Mouse (Mus musculus): ENCODE data around the gene L3hypdh. TPM values are rescaled to one million over a fixed set of nuclear protein-coding genes. Genes with fewer than 3 reads are reported as not detected.

The L3hypdh gene
- polyA plus RNA-seq, 1 experiment from 2014 or later = 26.3 TPM

DNA sequence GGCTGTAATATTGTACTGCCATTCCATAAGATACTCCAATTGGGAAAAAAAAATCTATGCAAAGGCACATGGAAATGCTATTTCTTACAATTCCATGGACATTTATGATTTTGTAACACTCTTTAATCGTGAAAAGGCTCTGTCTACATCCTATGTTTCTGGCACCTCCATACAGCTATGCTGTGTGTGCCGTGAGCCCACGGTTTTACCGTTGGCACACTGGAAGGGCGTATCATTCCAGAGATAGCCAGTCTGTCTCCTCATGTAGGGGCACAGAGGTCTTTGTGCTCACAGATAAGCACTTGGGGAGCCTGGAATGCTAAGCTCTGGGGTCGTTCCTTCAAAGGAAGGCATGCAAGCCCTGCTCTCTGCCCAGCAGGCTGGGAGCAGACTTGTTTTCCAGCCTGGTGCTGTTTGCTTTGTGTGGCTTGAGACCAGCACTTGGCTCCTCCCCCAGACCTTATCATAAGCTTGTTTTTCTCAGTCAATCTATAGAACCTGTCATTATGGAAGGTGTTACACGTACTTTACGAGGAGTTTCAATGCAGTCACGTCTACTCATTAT is 49.1 kb downstream of the L3hypdh start:
- no peak overlapping the region for H3K4me2 ChIP-seq (ENCODE audit: low read length)
- peak; percentile 26; the same call in 1 of the 2 replicates for ATAC-seq (ENCODE audit: insufficient number of reproducible peaks, insufficient read depth, low FRiP score, low read depth)
- peak overlapping the region; percentile 72 to 87 for H3K27ac ChIP-seq (replicated peaks in 1 of 2; ENCODE audit: control insufficient read depth in 1 of 2, insufficient read depth in 1 of 2, low read depth in 2 of 2, low read length in 2 of 2)
- H3K9me3 ChIP-seq (ENCODE audit: control insufficient read depth, low read length) = peaks cover 4% of the 10 kb centered on the region; the same call in 1 of the 2 replicates
- no peak overlapping the region for H3K9ac ChIP-seq (ENCODE audit: low read length)
- peaks cover 13 to 28% of the 10 kb centered on the region in 2 experiments for H3K4me1 ChIP-seq (ENCODE audit: control insufficient read depth in 2 of 2, insufficient read depth in 2 of 2, low read length in 2 of 2)
- H3K36me3 ChIP-seq (ENCODE audit: control insufficient read depth, insufficient read depth, low read length) = no peaks in the 10 kb centered on the region
- no peaks in the 10 kb centered on the region for H3K27me3 ChIP-seq (ENCODE audit: control insufficient read depth, insufficient read depth, low read length)
- WGBS = 14% methylated on average over 9 of the region's 9 CpGs
- H3K4me3 ChIP-seq (ENCODE audit: control insufficient read depth in 1 of 2, insufficient read depth in 1 of 2, low read depth in 1 of 2, low read length in 2 of 2) = no peak overlapping the region

DNA sequence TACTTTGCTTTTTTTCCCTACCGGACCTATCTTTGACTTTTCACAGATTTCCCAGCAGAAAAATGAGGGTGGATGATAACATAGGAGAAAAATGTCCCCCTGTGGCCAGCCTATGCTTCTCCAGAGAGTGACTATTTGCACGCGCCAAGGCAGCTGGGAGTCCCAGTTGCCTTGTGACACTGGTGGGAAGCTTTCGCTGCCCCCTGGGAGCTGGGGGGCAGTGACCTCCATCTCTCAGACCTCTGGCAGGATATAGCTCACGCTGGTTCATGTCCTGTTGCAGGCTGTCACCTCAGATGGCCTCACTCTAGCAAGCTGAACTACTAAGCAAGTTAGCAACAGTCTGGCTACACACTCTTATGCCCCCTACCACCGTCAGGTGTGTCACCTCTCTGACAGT is 53.4 kb downstream of the L3hypdh start:
- no peaks in the 10 kb centered on the region for H3K27me3 ChIP-seq (ENCODE audit: control insufficient read depth, insufficient read depth, low read length)
- H3K4me3 ChIP-seq (ENCODE audit: control insufficient read depth in 1 of 2, insufficient read depth in 1 of 2, low read depth in 1 of 2, low read length in 2 of 2) = no peak overlapping the region
- WGBS = 75% methylated on average over 6 of the region's 6 CpGs
- ATAC-seq (ENCODE audit: insufficient number of reproducible peaks, insufficient read depth, low FRiP score, low read depth) = no peak
- H3K36me3 ChIP-seq (ENCODE audit: control insufficient read depth, insufficient read depth, low read length) = no peaks in the 10 kb centered on the region
- H3K4me2 ChIP-seq (ENCODE audit: low read length) = no peak overlapping the region
- no peaks in the 10 kb centered on the region for H3K9me3 ChIP-seq (ENCODE audit: control insufficient read depth, low read length)
- H3K4me1 ChIP-seq (ENCODE audit: control insufficient read depth in 2 of 2, insufficient read depth in 2 of 2, low read length in 2 of 2) = peaks cover 6 to 11% of the 10 kb centered on the region in 2 experiments
- no peak overlapping the region for H3K9ac ChIP-seq (ENCODE audit: low read length)
- H3K27ac ChIP-seq (replicated peaks in 1 of 2; ENCODE audit: control insufficient read depth in 1 of 2, insufficient read depth in 1 of 2, low read depth in 2 of 2, low read length in 2 of 2) = 0 out of 4 replicates have a peak overlapping the region, but pooled peaks of 1 of the 2 experiments have one; percentile 16

DNA sequence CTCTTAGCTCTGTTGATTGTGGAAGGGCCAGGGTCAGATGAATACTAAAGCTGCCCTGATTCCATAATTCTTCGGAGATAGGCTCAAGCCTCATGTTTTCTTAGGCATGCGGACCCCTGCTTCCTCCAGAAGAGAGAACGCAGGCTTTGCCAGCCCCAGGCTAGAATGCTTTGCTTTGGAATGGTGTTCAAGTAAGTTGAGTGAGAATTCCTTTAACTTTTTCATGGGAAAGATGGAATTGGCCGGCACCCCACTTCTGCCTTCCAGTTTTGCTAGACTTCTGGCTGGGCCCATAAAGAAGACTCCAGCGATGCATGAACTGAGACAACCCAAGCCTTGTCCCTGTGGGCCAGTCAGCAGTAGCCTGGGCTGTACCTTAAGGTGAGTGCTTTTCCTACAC is 54.1 kb downstream of the L3hypdh start:
- no peak overlapping the region for H3K27ac ChIP-seq (replicated peaks in 1 of 2; ENCODE audit: control insufficient read depth in 1 of 2, insufficient read depth in 1 of 2, low read depth in 2 of 2, low read length in 2 of 2)
- no peak overlapping the region for H3K9ac ChIP-seq (ENCODE audit: low read length)
- WGBS = 75% methylated on average over 5 of the region's 5 CpGs
- no peaks in the 10 kb centered on the region for H3K36me3 ChIP-seq (ENCODE audit: control insufficient read depth, insufficient read depth, low read length)
- H3K9me3 ChIP-seq (ENCODE audit: control insufficient read depth, low read length) = no peaks in the 10 kb centered on the region
- no peak overlapping the region for H3K4me3 ChIP-seq (ENCODE audit: control insufficient read depth in 1 of 2, insufficient read depth in 1 of 2, low read depth in 1 of 2, low read length in 2 of 2)
- H3K27me3 ChIP-seq (ENCODE audit: control insufficient read depth, insufficient read depth, low read length) = no peaks in the 10 kb centered on the region
- ATAC-seq (ENCODE audit: insufficient number of reproducible peaks, insufficient read depth, low FRiP score, low read depth) = no peak
- no peak overlapping the region for H3K4me2 ChIP-seq (ENCODE audit: low read length)
- H3K4me1 ChIP-seq (ENCODE audit: control insufficient read depth in 2 of 2, insufficient read depth in 2 of 2, low read length in 2 of 2) = peaks cover 2 to 5% of the 10 kb centered on the region in 2 experiments

DNA sequence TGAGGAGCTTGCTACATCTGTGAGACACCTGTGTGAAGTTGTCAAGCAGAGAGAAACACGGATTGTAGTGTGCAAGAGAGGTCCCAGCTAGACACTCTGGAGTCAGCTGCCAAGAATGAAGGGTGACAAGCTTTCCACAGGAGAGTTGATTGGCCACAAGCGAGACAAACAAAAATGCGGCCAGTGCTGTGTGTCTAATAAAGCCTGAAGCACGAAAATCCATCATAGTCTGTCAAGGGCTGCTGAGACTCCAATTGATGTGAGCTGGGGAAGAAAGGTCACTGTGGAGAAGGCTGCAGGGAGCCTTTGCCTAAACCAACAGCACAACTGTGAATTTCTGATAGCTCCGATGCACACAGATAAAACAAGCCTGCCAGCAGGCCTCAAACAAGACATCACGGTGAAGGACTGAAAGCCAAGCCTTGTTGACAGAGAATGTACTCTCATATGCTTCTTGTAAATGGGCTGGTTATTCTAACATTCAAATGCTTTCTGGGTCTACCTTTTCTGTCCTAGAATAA is 59.9 kb downstream of the L3hypdh start:
- Histone ChIP-seq H3K27ac (replicated peaks in 1 of 2; ENCODE audit: control insufficient read depth in 1 of 2, insufficient read depth in 1 of 2, low read depth in 2 of 2, low read length in 2 of 2) (no peak overlapping the region), H3K36me3 (ENCODE audit: control insufficient read depth, insufficient read depth, low read length) (no peaks in the 10 kb centered on the region), H3K9ac (ENCODE audit: low read length) (no peak overlapping the region), H3K27me3 (ENCODE audit: control insufficient read depth, insufficient read depth, low read length) (no peaks in the 10 kb centered on the region), H3K4me2 (ENCODE audit: low read length) (no peak overlapping the region), H3K9me3 (ENCODE audit: control insufficient read depth, low read length) (peaks cover 8% of the 10 kb centered on the region; the same call in 1 of the 2 replicates), H3K4me1 (ENCODE audit: control insufficient read depth in 2 of 2, insufficient read depth in 2 of 2, low read length in 2 of 2) (peaks cover 14 to 25% of the 10 kb centered on the region in 2 experiments), H3K4me3 (ENCODE audit: control insufficient read depth in 1 of 2, insufficient read depth in 1 of 2, low read depth in 1 of 2, low read length in 2 of 2) (no peak overlapping the region)
- 48% methylated on average over 6 of the region's 6 CpGs for WGBS
- ATAC-seq (ENCODE audit: insufficient number of reproducible peaks, insufficient read depth, low FRiP score, low read depth) = no peak

DNA sequence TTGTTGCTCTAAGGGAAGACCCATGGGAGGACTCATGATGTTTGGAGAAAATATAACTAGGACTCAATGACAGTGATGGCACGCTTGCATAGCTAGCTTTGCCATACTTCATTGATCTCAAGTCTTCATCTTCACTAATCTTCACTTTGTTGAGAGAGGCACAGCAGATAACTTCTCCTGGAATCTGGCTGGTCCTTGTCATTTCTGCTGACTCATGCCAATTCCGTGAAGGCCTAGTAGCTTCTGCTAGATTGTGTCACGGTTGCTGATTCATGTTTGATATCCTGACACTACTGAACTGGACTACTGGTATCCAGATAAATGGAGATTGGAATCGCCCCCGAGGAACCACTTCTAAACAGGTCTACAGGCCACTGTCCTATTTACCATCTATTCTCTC is 61.7 kb downstream of the L3hypdh start:
- H3K36me3 ChIP-seq (ENCODE audit: control insufficient read depth, insufficient read depth, low read length) = no peaks in the 10 kb centered on the region
- peaks cover 8% of the 10 kb centered on the region; the same call in 1 of the 2 replicates for H3K9me3 ChIP-seq (ENCODE audit: control insufficient read depth, low read length)
- ATAC-seq (ENCODE audit: insufficient number of reproducible peaks, insufficient read depth, low FRiP score, low read depth) = no peak
- peaks cover 17 to 25% of the 10 kb centered on the region in 2 experiments for H3K4me1 ChIP-seq (ENCODE audit: control insufficient read depth in 2 of 2, insufficient read depth in 2 of 2, low read length in 2 of 2)
- H3K27me3 ChIP-seq (ENCODE audit: control insufficient read depth, insufficient read depth, low read length) = no peaks in the 10 kb centered on the region
- no peak overlapping the region for H3K9ac ChIP-seq (ENCODE audit: low read length)
- no peak overlapping the region for H3K27ac ChIP-seq (replicated peaks in 1 of 2; ENCODE audit: control insufficient read depth in 1 of 2, insufficient read depth in 1 of 2, low read depth in 2 of 2, low read length in 2 of 2)
- no peak overlapping the region for H3K4me3 ChIP-seq (ENCODE audit: control insufficient read depth in 1 of 2, insufficient read depth in 1 of 2, low read depth in 1 of 2, low read length in 2 of 2)
- no peak overlapping the region for H3K4me2 ChIP-seq (ENCODE audit: low read length)
- 92% methylated on average over 5 of the region's 5 CpGs for WGBS

Small RNA genes within 50 kb of the gene (microRNA-seq; reads per million reads assigned to microRNA genes)
- not detected for gene Gm24466

Other genes with a start within 250 kb of the L3hypdh start
- 0.69 and 0.82 TPM in 2 replicates for gene Gpr135, start 14.3 kb downstream of the L3hypdh start, polyA plus RNA-seq (2014; fragmentation: Nextera tagmentation; extraction: Ambion mirVana)
- 65.2 and 70.5 TPM in 2 replicates for gene Jkamp, start 150 bp upstream of the L3hypdh start, polyA plus RNA-seq (2014; fragmentation: Nextera tagmentation; extraction: Ambion mirVana)
- gene Ccdc175, start 99.6 kb upstream of the L3hypdh start, polyA plus RNA-seq (2014; fragmentation: Nextera tagmentation; extraction: Ambion mirVana) = not detected in 2 replicates